Mouse (Mus musculus) megakaryocyte progenitor cell, adult 5-6 weeks (primary cell): ENCODE measurements around the gene Kcnh1. TPM values are rescaled to one million over a fixed set of nuclear protein-coding genes. Genes with fewer than 3 reads are reported as not detected.

Experiments
- total RNA-seq, 2 experiments: library from RNA; stranded (forward) in 1 of 2; stranded (reverse) in 1 of 2; fragments of 157-497, 149-512 nt in 1 of 2; fragments of 200-1000 nt in 1 of 2; gene quantifications; 2 replicates each; pipeline versions ENCODE4 v1.2.3 to v1.2.4; 2015 to 2017

Kcnh1 gene
- total RNA-seq, 2 experiments from 2014 or later: not detected

Other genes starting within 250 kb of the Kcnh1 start
- gene Rd3, start 213.4 kb upstream of the Kcnh1 start, total RNA-seq (2015): not detected in 2 replicates
- gene Rd3, start 213.4 kb upstream of the Kcnh1 start, total RNA-seq (2017): not detected in 2 replicates
- 4.1 and 4.5 TPM in 2 replicates for gene Traf5, start 98.2 kb upstream of the Kcnh1 start, total RNA-seq (2015)
- 2.7 and 2.8 TPM in 2 replicates for gene Traf5, start 98.2 kb upstream of the Kcnh1 start, total RNA-seq (2017)
- 22.7 and 23.4 TPM in 2 replicates for gene Rcor3, start 52.7 kb upstream of the Kcnh1 start, total RNA-seq (2015)
- gene Rcor3, start 52.7 kb upstream of the Kcnh1 start, total RNA-seq (2017): 13.5 and 14.8 TPM in 2 replicates